Mouse (Mus musculus) ovary, postnatal 10 days (tissue): ENCODE measurements around the gene Cdadc1.

Experiments used
- DNase-seq: peaks from one replicate; pipeline ENCODE4 v3.0.0; 2022; ENCODE audit warnings: low spot score

Cdadc1 gene

GRCm38 (mm10) chr14:59612920-59613625 lies 15.3 kb upstream of the Cdadc1 start:
- DNase-seq = no peak

DNA sequence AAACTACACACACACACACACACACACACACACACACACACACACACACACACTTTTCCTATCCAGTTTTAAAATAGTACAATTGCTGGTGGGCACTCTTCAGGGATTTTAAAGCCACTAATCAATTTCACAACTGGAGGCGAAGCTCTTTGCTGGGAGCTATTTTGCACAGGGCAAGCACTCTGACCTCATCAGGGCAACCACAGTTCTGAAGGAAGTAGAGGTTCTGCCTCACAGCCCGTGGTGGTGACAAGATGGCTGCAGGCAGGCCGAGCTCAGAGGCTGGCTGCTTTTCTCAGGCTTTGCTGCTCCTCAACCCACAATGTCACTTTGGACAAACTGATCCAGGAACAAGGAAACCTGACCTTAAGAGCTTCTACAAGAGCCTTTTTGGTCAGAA lies 9.3 kb upstream of the Cdadc1 start:
- DNase-seq = no peak

DNA sequence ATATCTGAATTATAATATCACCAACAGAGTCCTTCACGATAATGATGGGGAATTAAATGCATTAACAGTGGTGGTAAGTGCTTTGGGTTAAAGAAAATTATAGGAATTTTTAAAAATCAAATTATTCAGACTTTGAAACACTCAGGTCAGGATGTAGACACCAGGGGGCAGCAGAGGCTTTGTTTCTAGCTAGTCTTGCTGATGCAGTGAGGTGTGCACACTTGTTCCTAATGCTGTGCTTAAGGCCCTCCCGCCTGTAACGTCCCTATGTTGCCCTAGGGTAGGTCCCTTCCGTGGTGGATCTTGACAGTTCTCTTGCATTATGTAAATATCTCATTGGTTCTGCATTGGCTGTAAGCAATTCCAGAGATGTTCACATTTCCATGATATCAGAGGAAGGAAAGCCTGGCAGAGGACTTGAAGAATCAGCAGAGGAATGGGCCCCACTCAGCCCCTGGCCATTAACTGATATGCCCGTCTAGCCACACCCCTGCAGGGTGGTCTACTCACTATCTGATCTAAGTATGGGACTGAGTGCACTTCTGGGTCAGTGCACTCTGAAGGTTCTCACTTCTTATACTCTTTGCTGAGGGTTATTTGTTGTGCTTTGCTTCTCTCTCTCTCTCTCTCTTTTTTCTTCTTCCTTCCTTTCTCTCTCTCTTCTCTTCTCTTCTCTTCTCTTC lies 8.1 kb upstream of the Cdadc1 start:
- DNase-seq = no peak

- no peak for DNase-seq
Observed at GRCm38 (mm10) chr14:59604002-59604645, 6.4 kb upstream of the Cdadc1 start.

DNA sequence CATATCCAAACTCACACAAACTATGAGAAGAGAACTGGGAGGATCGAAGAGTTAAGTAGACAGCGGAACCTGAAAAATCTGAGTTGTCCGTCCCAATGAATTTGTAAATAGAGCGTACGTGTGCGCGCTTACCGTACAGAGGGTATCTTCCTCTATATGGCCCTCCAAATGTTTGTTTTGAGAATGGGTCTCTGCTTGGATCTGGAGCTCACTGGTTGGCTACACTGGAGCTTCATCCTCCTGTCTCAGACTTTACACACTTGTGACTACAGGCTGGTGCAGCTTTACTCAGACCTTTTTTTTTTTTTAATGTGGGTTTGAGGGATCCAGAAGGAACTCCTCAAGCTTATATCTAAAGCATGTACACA lies 485 bp upstream of the Cdadc1 start:
- DNase-seq = no peak

GRCm38 (mm10) chr14:59594988-59595387 lies 2.8 kb downstream of the Cdadc1 start:
- DNase-seq = no peak

- no peak for DNase-seq
Observed at GRCm38 (mm10) chr14:59592593-59592992, 5.2 kb downstream of the Cdadc1 start.

DNA sequence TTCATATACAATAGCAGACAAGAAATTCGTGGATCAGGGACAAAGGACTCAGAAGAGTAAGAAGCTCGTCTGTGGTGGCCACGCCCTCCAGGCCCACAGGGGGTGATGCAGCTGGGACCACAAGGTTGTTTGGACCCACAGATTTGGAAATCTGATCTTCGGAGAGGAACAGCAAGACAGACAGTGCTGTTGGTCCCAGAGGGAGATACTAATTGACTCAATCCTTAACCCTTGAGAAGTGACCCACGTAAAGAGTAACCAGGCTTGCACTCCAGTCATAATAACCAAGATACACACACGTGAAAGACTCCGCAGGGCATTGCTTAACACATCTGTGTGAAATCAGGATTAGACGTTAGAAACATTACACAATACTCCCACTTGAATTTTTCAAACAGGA lies 5.9 kb downstream of the Cdadc1 start:
- no peak for DNase-seq

DNA sequence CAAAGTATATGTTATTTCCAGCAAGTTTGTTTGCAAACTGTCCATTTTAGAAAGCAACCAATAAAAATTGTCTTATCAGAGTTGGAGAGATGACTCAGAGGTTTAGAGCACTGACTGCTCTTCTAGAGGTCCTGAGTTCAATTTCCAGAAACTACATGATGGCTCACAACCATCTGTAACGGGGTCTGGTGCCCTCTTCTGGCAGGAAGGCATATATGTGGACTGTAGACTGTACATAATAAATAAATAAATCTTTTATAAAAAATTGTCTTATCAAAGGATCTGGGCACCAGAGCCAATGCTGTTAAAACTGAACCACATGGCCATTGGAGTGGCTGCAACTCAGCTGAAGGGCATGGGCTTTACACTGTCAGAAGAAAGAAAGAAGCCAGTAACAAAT lies 7.1 kb downstream of the Cdadc1 start:
- no peak for DNase-seq

DNA sequence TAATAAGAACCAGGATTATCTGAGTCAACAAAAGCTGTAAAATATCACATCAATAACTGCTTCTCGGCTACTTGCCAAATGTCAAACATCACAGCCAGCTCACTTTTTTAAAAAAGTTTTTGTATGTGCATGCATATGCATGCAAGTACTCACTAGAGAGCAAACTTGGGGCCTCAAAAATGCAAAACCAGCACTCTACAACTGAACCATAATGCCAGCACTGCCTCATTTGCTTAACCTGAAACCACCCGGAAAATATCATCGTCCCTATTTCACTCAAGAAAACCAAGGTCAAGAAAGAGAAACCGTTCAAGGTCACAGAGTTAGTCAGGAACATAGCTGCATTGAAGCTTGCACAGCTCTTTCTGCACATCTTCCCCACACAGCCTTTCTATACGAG lies 21.4 kb downstream of the Cdadc1 start:
- no peak for DNase-seq

GRCm38 (mm10) chr14:59566756-59567155 lies 31.0 kb downstream of the Cdadc1 start:
- DNase-seq = no peak

DNA sequence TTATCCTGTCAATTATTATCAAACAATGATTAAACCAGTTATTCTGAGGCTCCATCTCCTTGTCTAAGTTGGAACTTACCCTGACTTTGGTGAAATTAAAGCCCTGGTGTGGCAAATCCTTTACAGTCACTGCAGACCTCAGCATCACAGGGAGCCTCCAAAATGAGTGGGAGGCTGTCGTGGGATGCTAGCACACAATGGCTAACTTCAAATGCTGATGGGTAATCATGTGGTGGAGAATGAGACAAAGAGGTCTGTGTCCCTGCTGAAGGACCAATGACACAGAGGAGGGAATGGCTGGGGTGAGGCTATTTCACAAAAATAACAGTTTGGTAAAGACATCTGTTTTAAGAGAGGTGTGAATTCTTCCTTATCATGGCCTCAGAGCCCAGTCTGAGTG lies 39.9 kb downstream of the Cdadc1 start:
- no peak for DNase-seq

DNA sequence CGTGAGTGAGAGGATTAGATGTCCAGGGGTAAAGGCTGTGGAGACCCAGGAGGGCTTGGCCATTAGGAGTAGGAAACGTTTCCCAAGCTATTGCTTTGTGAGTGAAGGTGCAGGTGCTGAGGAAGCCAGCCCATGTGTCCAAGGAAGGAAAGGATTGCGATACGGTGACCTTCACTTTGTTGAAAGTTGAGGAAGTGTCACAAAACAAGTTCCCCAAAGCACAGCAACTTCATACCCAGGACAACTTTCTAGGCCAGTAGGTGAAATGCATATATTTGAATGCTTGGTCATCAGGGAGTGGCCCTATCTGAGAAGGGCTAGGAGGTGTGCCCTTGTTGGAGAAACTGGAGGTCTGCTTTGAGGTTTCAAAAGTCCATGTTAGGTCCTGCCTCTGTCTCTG lies 40.7 kb downstream of the Cdadc1 start:
- DNase-seq = no peak

DNA sequence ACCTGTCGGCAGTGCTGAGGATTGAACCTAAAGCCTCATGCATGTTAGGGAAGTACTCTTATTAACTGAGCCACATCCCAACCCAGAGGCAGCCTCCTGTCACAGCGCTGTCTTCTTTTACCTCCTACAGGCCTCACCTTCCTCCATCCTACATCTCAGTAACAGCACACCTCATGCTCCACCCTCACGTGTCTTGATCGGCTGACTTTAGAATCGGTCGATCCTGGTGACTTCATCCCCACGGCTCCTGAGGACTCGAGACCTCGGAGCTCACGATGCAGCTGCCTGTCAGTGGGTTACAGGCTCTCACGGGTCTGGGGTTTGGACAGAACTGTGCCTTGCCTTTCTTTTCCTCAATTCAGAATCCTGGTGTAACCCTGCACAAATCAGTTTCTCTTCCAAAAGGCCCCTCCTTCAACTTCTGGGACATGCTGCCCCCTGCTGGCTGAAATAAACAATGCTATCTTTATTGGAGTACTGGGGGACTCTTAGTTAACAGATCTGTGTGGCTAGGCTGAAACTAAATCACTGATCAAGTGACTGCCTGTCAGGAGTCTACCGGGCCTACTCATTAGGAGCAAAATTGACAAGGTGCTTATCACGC lies 41.7 kb downstream of the Cdadc1 start:
- peak; percentile 66 for DNase-seq

- DNase-seq = no peak
Observed at GRCm38 (mm10) chr14:59555018-59555417, 42.7 kb downstream of the Cdadc1 start.

DNA sequence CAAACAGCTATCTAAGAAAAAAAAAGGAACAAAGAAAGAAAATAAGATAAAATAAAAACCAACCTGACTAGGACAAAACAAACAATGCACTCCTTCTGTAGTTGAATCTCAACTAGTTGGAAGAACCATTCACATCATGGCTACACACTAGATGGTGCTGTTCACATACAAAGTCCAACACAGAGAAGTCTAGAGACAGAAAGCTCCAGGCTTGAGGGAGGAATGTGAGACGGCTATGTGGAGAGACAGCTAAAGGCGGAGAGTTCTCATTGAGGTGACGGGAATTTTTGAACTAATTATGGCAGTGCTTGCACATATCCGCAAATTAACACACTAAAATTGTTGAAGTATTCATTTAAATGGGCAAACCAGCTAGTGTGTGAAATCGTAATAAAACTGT lies 43.7 kb downstream of the Cdadc1 start:
- no peak for DNase-seq

DNA sequence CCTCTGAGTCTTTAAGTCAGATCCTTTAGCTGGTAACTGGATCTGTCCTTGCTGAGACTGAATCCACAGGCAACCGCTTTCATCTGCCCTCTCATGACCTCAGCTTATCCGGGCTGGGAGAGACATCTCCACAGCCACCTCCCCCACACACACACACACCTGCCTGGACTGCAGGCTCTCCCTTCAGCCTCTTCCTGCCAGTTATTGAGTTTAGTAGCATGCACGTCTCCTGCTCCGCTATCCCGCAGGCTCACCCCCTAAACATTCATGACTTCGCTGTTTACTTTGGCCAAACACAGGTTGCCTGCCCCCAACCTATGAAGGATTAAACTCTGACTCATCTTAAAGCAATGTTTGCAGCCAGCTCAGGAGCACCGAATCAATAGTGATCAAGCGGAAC lies 45.8 kb downstream of the Cdadc1 start:
- no peak for DNase-seq

DNA sequence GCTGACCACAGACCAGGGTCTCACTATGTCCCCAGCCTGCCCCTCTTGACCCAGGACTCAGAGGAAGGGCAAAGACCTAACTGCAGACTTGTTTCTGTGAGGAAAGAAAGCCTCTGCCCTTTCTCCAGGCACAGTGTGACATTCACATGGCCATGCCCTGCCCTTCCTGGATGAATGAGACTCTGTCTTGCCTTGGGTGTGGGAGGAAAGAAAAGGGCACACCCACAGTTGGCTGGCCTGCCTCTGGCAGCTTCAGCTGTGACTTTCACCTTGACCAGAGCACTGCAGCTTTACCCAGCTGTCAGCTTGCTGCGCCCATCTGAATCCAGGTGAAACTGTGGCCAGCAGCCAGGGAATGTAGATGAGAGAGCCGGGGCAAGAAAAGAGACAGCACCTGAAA lies 46.9 kb downstream of the Cdadc1 start:
- DNase-seq = no peak

- DNase-seq = no peak
Observed at GRCm38 (mm10) chr14:59549106-59549505, 48.7 kb downstream of the Cdadc1 start.

DNA sequence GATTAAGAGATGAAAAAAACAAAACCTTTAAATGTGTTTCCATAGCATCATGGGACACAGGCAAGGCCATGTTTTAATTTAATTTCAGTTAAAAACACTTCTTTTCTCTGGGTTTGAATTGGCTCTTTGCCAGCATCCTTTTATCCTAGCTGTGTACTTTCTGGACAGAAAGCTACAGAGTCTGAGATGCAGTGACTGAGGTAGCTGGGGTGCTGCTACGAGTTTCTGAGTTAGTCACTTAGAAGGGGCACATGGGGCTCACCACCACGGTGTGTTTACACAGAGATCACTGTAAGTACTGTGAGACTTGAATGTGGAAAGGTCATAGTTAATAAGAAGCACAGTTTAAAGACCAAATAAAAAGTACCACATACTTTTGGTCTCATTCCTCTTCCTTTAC lies 49.2 kb downstream of the Cdadc1 start:
- DNase-seq = no peak

GRCm38 (mm10) chr14:59547530-59547929 lies 50.2 kb downstream of the Cdadc1 start:
- DNase-seq = no peak

GRCm38 (mm10) chr14:59546162-59546880 lies 51.4 kb downstream of the Cdadc1 start:
- DNase-seq = no peak
